Comparison of ENCODE assay signal across 8 mouse cellular contexts in genomic region chr1:86434001-86434400, GRCm38 (mm10). TPM values are rescaled to one million over a fixed set of nuclear protein-coding genes. Genes with fewer than 3 reads are reported as not detected.
DNase-seq lines count a peak whose midpoint lies in the region; ATAC-seq and TF ChIP-seq lines count a peak whose summit lies in the region.

No protein-coding gene starts in this region.

- no peak for TF ChIP-seq CTCF in thymus, adult 2 months (IDR thresholded peaks at IDR 0.05; ENCODE audit: borderline replicate concordance, control insufficient read depth, extremely low read depth, insufficient read depth, low read length, poor library complexity)
- TF ChIP-seq CTCF in gastrocnemius, adult 2 months (IDR thresholded peaks at IDR 0.05) = no peak
- no peak for TF ChIP-seq CTCF in small intestine, adult 2 months (IDR thresholded peaks at IDR 0.05; ENCODE audit: extremely low read depth, insufficient read length, insufficient replicate concordance, low read depth, low read length)

- peaks cover 28% of the 10 kb centered on the region for H3K4me1 ChIP-seq in thymus, adult 2 months (replicated peaks; ENCODE audit: control insufficient read depth, insufficient read depth, low read length)
- H3K4me1 ChIP-seq in intestine, embryonic 14.5 days (replicated peaks; ENCODE audit: control insufficient read depth, insufficient read depth, low read length) = peaks cover 35% of the 10 kb centered on the region
- H3K4me1 ChIP-seq in small intestine, adult 2 months (ENCODE audit: control insufficient read depth, insufficient read depth, insufficient read length, low read length) = peaks cover 15% of the 10 kb centered on the region

- H3K9me3 ChIP-seq in intestine, embryonic 14.5 days (ENCODE audit: control insufficient read depth, low read length) = no peaks in the 10 kb centered on the region

- peak; percentile 27 for ATAC-seq in cerebellum, adult (ENCODE audit: insufficient number of reproducible peaks, low FRiP score, low TSS enrichment)
- ATAC-seq in intestine, embryonic 14.5 days (replicated peaks; ENCODE audit: low FRiP score, low TSS enrichment, low read depth) = peak; percentile 67

- peak overlapping the region; percentile 35 for H3K9ac ChIP-seq in intestine, embryonic 14.5 days (ENCODE audit: low read length)

- H3K27ac ChIP-seq in thymus, adult 2 months (ENCODE audit: control insufficient read depth, insufficient read depth, low read length) = peak overlapping the region; percentile 81
- peak overlapping the region; percentile 99 for H3K27ac ChIP-seq in gastrocnemius, adult 2 months
- peak overlapping the region; percentile 99 for H3K27ac ChIP-seq in intestine, embryonic 14.5 days (ENCODE audit: low read depth)
- peak overlapping the region; percentile 88 for H3K27ac ChIP-seq in small intestine, adult 2 months (ENCODE audit: insufficient read depth, low read depth, low read length)

- DNase-seq in cerebellum, adult 8-10 months = no peak
- no peak for DNase-seq in thymus, adult 2 months
- DNase-seq in thymus, adult 18-20 months = no peak
- DNase-seq in gastrocnemius, adult 2 months = peak; percentile 82
- DNase-seq in intestine, embryonic 14.5 days (ENCODE audit: low spot score) = no peak
- DNase-seq in lung, postnatal 14 days = peak; percentile 74

- H3K4me2 ChIP-seq in intestine, embryonic 14.5 days (ENCODE audit: low read length) = peak overlapping the region; percentile 71

- intact Hi-C loops in gastrocnemius, adult 2 months (cut with DNase I) = no loop called here

- WGBS in thymus, adult 2 months = under 1% methylated on average over 12 of the region's 12 CpGs
- 0% methylated on average over 12 of the region's 12 CpGs for WGBS in intestine, embryonic 14.5 days
- under 1% methylated on average over 12 of the region's 12 CpGs for WGBS in small intestine, adult 2 months

- H3K27me3 ChIP-seq in thymus, adult 2 months (ENCODE audit: control insufficient read depth, insufficient read depth, low read length) = no peaks in the 10 kb centered on the region
- no peaks in the 10 kb centered on the region for H3K27me3 ChIP-seq in intestine, embryonic 14.5 days (replicated peaks; ENCODE audit: control insufficient read depth, insufficient read depth, low read length)
- H3K27me3 ChIP-seq in small intestine, adult 2 months (ENCODE audit: control insufficient read depth, insufficient read depth, low read length) = no peaks in the 10 kb centered on the region

- TF ChIP-seq POLR2A in thymus, adult 2 months (IDR thresholded peaks at IDR 0.05; ENCODE audit: control insufficient read depth, extremely low read depth, insufficient read depth, low read length, poor library complexity) = no peak
- no peak for TF ChIP-seq POLR2A in small intestine, adult 2 months (IDR thresholded peaks at IDR 0.05; ENCODE audit: low read depth, low read length)

- H3K36me3 ChIP-seq in thymus, adult 2 months (ENCODE audit: control insufficient read depth, insufficient read depth, low read length) = no peaks in the 10 kb centered on the region
- no peaks in the 10 kb centered on the region for H3K36me3 ChIP-seq in intestine, embryonic 14.5 days (ENCODE audit: control insufficient read depth, insufficient read depth, low read length)
- H3K36me3 ChIP-seq in small intestine, adult 2 months (ENCODE audit: control insufficient read depth, insufficient read depth, low read length) = no peaks in the 10 kb centered on the region

- peak overlapping the region; percentile 33 for H3K4me3 ChIP-seq in thymus, adult 2 months (ENCODE audit: control insufficient read depth, insufficient read depth, low read length)
- peak overlapping the region; percentile 80 for H3K4me3 ChIP-seq in gastrocnemius, adult 2 months
- H3K4me3 ChIP-seq in intestine, embryonic 14.5 days (ENCODE audit: low read depth, low read length) = peak overlapping the region; percentile 42
- peak overlapping the region; percentile 55 for H3K4me3 ChIP-seq in small intestine, adult 2 months (ENCODE audit: low read depth, low read length)

RNA-seq across cellular contexts. Expression of gene Tex44, which starts 7.9 kb away (rescaled TPM):
- polyA plus RNA-seq in thymus, adult 2 months (2012; rRNA removed) = 0.74 and 1.2 TPM in 2 replicates
- total RNA-seq in gastrocnemius, adult 2 months (2021) = not detected
- not detected in 2 replicates for polyA plus RNA-seq in intestine, embryonic 14.5 days (2014; fragmentation: Nextera tagmentation; extraction: Ambion mirVana)
- not detected in 2 replicates for polyA plus RNA-seq in small intestine, adult 2 months (2012; rRNA removed)

RNA-seq across cellular contexts. Expression of gene Nmur1, which starts 8.0 kb away (rescaled TPM):
- 0.44 and 0.64 TPM in 2 replicates for polyA plus RNA-seq in thymus, adult 2 months (2012; rRNA removed)
- total RNA-seq in gastrocnemius, adult 2 months (2021) = not detected
- polyA plus RNA-seq in intestine, embryonic 14.5 days (2014; fragmentation: Nextera tagmentation; extraction: Ambion mirVana) = not detected in 2 replicates
- 5.6 and 11.1 TPM in 2 replicates for polyA plus RNA-seq in small intestine, adult 2 months (2012; rRNA removed)

Comparison
In these comparisons a context has a peak if more than half of its experiments do, and no peak if none do; other contexts are left out.
1. DNase-seq: peak in gastrocnemius, adult 2 months (single experiment) and lung, postnatal 14 days (single experiment); none in cerebellum, adult 8-10 months (single experiment), thymus, adult 2 months (single experiment), thymus, adult 18-20 months (0 of 2) and intestine, embryonic 14.5 days (single experiment).
2. Peak in every context shown above with its lines, with median percentiles within 50 percentile points of each other: H3K27ac ChIP-seq and H3K4me3 ChIP-seq.